Mouse (Mus musculus) midbrain, embryonic 16.5 days (tissue): ENCODE results near the gene Fibp. TPM values are rescaled to one million over a fixed set of nuclear protein-coding genes. Genes with fewer than 3 reads are reported as not detected.

Experiments
- ATAC-seq: fragments of 200-750 bp; cut with Nextera tagmentation; 2 replicates; pipeline ENCODE4 v1.8.0; 2017; ENCODE audit warnings: moderate TSS enrichment
- H3K27ac ChIP-seq: fragments of 300-500 bp; sonication (generic); 2 replicates; pipeline ENCODE4 v1.5.1; 2014; ENCODE audit warnings: mild to moderate bottlenecking, low read length, mixed read lengths
- H3K27me3 ChIP-seq: fragments of 300-500 bp; sonication (generic); 2 replicates; pipeline ENCODE4 v1.6.1; 2014; ENCODE audit warnings: low read depth, low read length, mixed read lengths; ENCODE audit not compliant: control insufficient read depth, insufficient read depth
- H3K36me3 ChIP-seq: fragments of 300-500 bp; sonication (generic); 2 replicates; pipeline ENCODE4 v1.6.1; 2014; ENCODE audit warnings: mild to moderate bottlenecking, low read length, moderate library complexity, mixed read lengths; ENCODE audit not compliant: control insufficient read depth, insufficient read depth
- H3K4me1 ChIP-seq: fragments of 300-500 bp; sonication (generic); 2 replicates; pipeline ENCODE4 v1.6.1; 2014; ENCODE audit warnings: mild to moderate bottlenecking, low read length, mixed read lengths; ENCODE audit not compliant: control insufficient read depth, insufficient read depth
- H3K4me2 ChIP-seq: fragments of 300-500 bp; sonication (generic); 2 replicates; pipeline ENCODE4 v1.6.1; 2014; ENCODE audit warnings: mild to moderate bottlenecking, low read length, mixed read lengths
- H3K4me3 ChIP-seq: fragments of 300-500 bp; sonication (generic); 2 replicates; pipeline ENCODE4 v1.5.1; 2014; ENCODE audit warnings: low read depth, mild to moderate bottlenecking, low read length, moderate library complexity, mixed read lengths
- H3K9ac ChIP-seq: fragments of 300-500 bp; sonication (generic); 2 replicates; pipeline ENCODE4 v1.6.1; 2014; ENCODE audit warnings: low read depth, low read length, mixed read lengths
- H3K9me3 ChIP-seq: fragments of 300-500 bp; sonication (generic); replicated peaks from 2 replicates; pipeline ENCODE4 v1.6.1; 2014; ENCODE audit warnings: mild to moderate bottlenecking, low read length, mixed read lengths; ENCODE audit not compliant: control insufficient read depth, poor library complexity, severe bottlenecking
- WGBS: fragments of 180-500 bp; shearing (Covaris S2); extraction: QIAGEN DNeasy Blood & Tissue Kit; methylation state at CpG from one replicate; pipeline ENCODE4 v1.1.7; 2014; 5-methylcytosine and 5-hydroxymethylcytosine counted together
- polyA plus RNA-seq: library from polyadenylated mRNA; unstranded; fragments of >200 nt; fragmentation: Nextera tagmentation; extraction: Ambion mirVana; gene quantifications from 2 replicates; pipeline ENCODE4 v1.2.1, GENCODE M21; 2015

The Fibp gene
- polyA plus RNA-seq, 1 experiment from 2014 or later: 178 TPM

- no peak overlapping the region for H3K4me2 ChIP-seq
- H3K9me3 ChIP-seq: no peaks in the 10 kb centered on the region
- peaks cover 4% of the 10 kb centered on the region; the same call in 1 of the 2 replicates for H3K36me3 ChIP-seq
- no peak overlapping the region for H3K4me3 ChIP-seq
- ATAC-seq: no peak
- no peak overlapping the region for H3K9ac ChIP-seq
- 87% methylated on average over 4 of the region's 4 CpGs for WGBS
- peaks cover 23% of the 10 kb centered on the region for H3K4me1 ChIP-seq
- H3K27ac ChIP-seq: no peak overlapping the region
- H3K27me3 ChIP-seq: no peaks in the 10 kb centered on the region
Measured at GRCm38 (mm10) chr19:5429219-5429618, 31.2 kb upstream of the Fibp start.

GRCm38 (mm10) chr19:5429806-5430205, 30.6 kb upstream of the Fibp start:
- ATAC-seq: no peak
- WGBS: 65% methylated on average over 8 of the region's 8 CpGs

GRCm38 (mm10) chr19:5430408-5430807, 30.0 kb upstream of the Fibp start:
- H3K4me3 ChIP-seq: no peak overlapping the region
- no peaks in the 10 kb centered on the region for H3K9me3 ChIP-seq
- 84% methylated on average over 1 of the region's 1 CpGs for WGBS
- H3K27me3 ChIP-seq: no peaks in the 10 kb centered on the region
- H3K4me2 ChIP-seq: no peak overlapping the region
- H3K9ac ChIP-seq: no peak overlapping the region
- H3K36me3 ChIP-seq: peaks cover 4% of the 10 kb centered on the region; the same call in 1 of the 2 replicates
- no peak overlapping the region for H3K27ac ChIP-seq
- no peak for ATAC-seq
- H3K4me1 ChIP-seq: peaks cover 23% of the 10 kb centered on the region

More at GRCm38 (mm10) chr19:5429806-5430205, 30.6 kb upstream of the Fibp start:
- Histone ChIP-seq H3K36me3 (peaks cover 4% of the 10 kb centered on the region; the same call in 1 of the 2 replicates), H3K9ac (no peak overlapping the region), H3K4me1 (peaks cover 23% of the 10 kb centered on the region), H3K4me2 (no peak overlapping the region), H3K9me3 (no peaks in the 10 kb centered on the region), H3K27ac (no peak overlapping the region), H3K4me3 (no peak overlapping the region), H3K27me3 (no peaks in the 10 kb centered on the region)

GRCm38 (mm10) chr19:5431911-5432464, 28.4 kb upstream of the Fibp start:
- H3K36me3 ChIP-seq: peaks cover 4% of the 10 kb centered on the region; the same call in 1 of the 2 replicates
- 70% methylated on average over 4 of the region's 4 CpGs for WGBS
- no peak for ATAC-seq
- no peaks in the 10 kb centered on the region for H3K27me3 ChIP-seq
- no peak overlapping the region for H3K9ac ChIP-seq
- H3K4me1 ChIP-seq: peaks cover 8% of the 10 kb centered on the region; the same call in 1 of the 2 replicates
- no peaks in the 10 kb centered on the region for H3K9me3 ChIP-seq
- H3K27ac ChIP-seq: no peak overlapping the region
- H3K4me3 ChIP-seq: no peak overlapping the region
- H3K4me2 ChIP-seq: no peak overlapping the region

GRCm38 (mm10) chr19:5432992-5433852, 27.2 kb upstream of the Fibp start:
- no peaks in the 10 kb centered on the region for H3K27me3 ChIP-seq
- H3K9me3 ChIP-seq: no peaks in the 10 kb centered on the region
- H3K4me3 ChIP-seq: no peak overlapping the region
- 0 out of 2 replicates have a peak overlapping the region, but pooled peaks have one; percentile 1 for H3K9ac ChIP-seq
- no peak overlapping the region for H3K27ac ChIP-seq
- ATAC-seq: no peak
- H3K36me3 ChIP-seq: no peaks in the 10 kb centered on the region
- 16% methylated on average over 16 of the region's 16 CpGs for WGBS
- peak overlapping the region; percentile 50 for H3K4me2 ChIP-seq
- H3K4me1 ChIP-seq: peaks cover 8% of the 10 kb centered on the region; the same call in 1 of the 2 replicates

DNA sequence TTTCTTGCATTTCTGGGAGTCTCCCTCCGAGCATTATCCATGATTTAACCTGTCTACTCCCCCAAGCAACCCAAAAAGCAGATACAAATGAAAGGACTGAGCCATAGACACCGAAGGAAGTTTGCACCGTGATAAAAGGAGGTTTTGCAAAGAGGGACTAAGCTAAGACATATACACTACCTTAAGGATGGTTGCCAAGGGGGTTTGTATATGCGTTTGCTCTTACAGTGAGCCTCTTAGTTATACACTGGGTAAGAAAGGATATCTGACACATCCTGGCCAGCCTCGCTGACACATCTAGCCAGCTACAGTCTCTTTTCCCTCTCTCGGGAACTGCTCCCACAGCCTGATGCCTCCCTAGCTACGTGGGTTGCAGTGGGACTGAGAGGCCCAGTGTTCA, 26.5 kb upstream of the Fibp start:
- Histone ChIP-seq H3K4me2 (0 out of 2 replicates have a peak overlapping the region, but pooled peaks have one; percentile 50), H3K36me3 (no peaks in the 10 kb centered on the region), H3K4me3 (no peak overlapping the region), H3K27ac (no peak overlapping the region), H3K9ac (no peak overlapping the region), H3K27me3 (no peaks in the 10 kb centered on the region), H3K9me3 (no peaks in the 10 kb centered on the region), H3K4me1 (peaks cover 8% of the 10 kb centered on the region; the same call in 1 of the 2 replicates)
- 68% methylated on average over 7 of the region's 7 CpGs for WGBS
- no peak for ATAC-seq

GRCm38 (mm10) chr19:5444371-5444908, 16.0 kb upstream of the Fibp start:
- no peaks in the 10 kb centered on the region for H3K9me3 ChIP-seq
- H3K4me2 ChIP-seq: no peak overlapping the region
- H3K27me3 ChIP-seq: peaks cover 37% of the 10 kb centered on the region
- WGBS: 72% methylated on average over 9 of the region's 9 CpGs
- no peak overlapping the region for H3K4me3 ChIP-seq
- H3K9ac ChIP-seq: no peak overlapping the region
- no peaks in the 10 kb centered on the region for H3K36me3 ChIP-seq
- H3K27ac ChIP-seq: no peak overlapping the region
- ATAC-seq: no peak
- peaks cover 5% of the 10 kb centered on the region; the same call in 1 of the 2 replicates for H3K4me1 ChIP-seq

- H3K27ac ChIP-seq: no peak overlapping the region
- no peak overlapping the region for H3K9ac ChIP-seq
- no peak overlapping the region for H3K4me3 ChIP-seq
- no peaks in the 10 kb centered on the region for H3K36me3 ChIP-seq
- ATAC-seq: no peak
- H3K4me2 ChIP-seq: no peak overlapping the region
- WGBS: 46% methylated on average over 7 of the region's 7 CpGs
- peaks cover 40% of the 10 kb centered on the region for H3K27me3 ChIP-seq
- no peaks in the 10 kb centered on the region for H3K9me3 ChIP-seq
- peaks cover 5% of the 10 kb centered on the region; the same call in 1 of the 2 replicates for H3K4me1 ChIP-seq
Measured at GRCm38 (mm10) chr19:5444954-5445353, 15.5 kb upstream of the Fibp start.

DNA sequence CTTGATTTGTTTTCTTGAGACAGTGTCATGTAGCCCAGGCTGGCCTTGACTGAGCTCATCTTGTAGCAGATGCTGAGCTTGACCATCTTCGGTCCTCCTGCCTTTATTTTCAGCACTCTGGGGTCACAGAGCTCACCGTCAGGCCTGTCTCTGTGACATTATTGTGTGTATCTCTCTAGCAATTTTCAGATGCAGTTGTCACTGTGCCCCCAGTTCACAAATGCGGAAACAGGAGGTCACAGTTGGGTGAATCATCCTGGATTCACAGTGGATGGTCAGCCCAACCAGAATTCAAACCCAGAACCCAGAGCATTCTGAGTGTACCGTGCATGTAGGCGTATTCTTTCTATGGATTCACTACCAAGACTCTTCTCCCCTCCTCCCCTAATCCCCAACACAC, 14.7 kb upstream of the Fibp start:
- WGBS: 89% methylated on average over 5 of the region's 5 CpGs
- H3K27ac ChIP-seq: no peak overlapping the region
- H3K9ac ChIP-seq: no peak overlapping the region
- no peak overlapping the region for H3K4me3 ChIP-seq
- no peak for ATAC-seq
- H3K4me1 ChIP-seq: peaks cover 5% of the 10 kb centered on the region; the same call in 1 of the 2 replicates
- no peaks in the 10 kb centered on the region for H3K36me3 ChIP-seq
- H3K9me3 ChIP-seq: no peaks in the 10 kb centered on the region
- peaks cover 45% of the 10 kb centered on the region for H3K27me3 ChIP-seq
- H3K4me2 ChIP-seq: no peak overlapping the region
